Mouse (Mus musculus) intestine, embryonic 16.5 days (tissue): Measurements from ENCODE around the gene Zbtb34. TPM values are rescaled to one million over a fixed set of nuclear protein-coding genes. Genes with fewer than 3 reads are reported as not detected.

Experiments
- ATAC-seq: fragments of 200-750 bp; cut with Nextera tagmentation; 2 replicates; pipeline ENCODE4 v1.8.0; 2017; ENCODE audit warnings: moderate TSS enrichment, moderate library complexity
- H3K27ac ChIP-seq: fragments of 300-500 bp; sonication (generic); 2 replicates; pipeline ENCODE4 v1.5.1; 2014; ENCODE audit warnings: mild to moderate bottlenecking, low read length
- H3K27me3 ChIP-seq: fragments of 300-500 bp; sonication (generic); replicated peaks from 2 replicates; pipeline ENCODE4 v1.6.1; 2014; ENCODE audit warnings: low read length, control low read depth, mixed read lengths; ENCODE audit not compliant: control insufficient read depth, insufficient read depth
- H3K36me3 ChIP-seq: fragments of 300-500 bp; sonication (generic); 2 replicates; pipeline ENCODE4 v1.6.1; 2014; ENCODE audit warnings: low read length, control low read depth; ENCODE audit not compliant: control insufficient read depth, insufficient read depth
- H3K4me1 ChIP-seq: fragments of 300-500 bp; sonication (generic); 2 replicates; pipeline ENCODE4 v1.6.1; 2014; ENCODE audit warnings: low read length, control low read depth, mixed read lengths; ENCODE audit not compliant: control insufficient read depth, insufficient read depth
- H3K4me2 ChIP-seq: fragments of 300-500 bp; sonication (generic); 2 replicates; pipeline ENCODE4 v1.6.1; 2014; ENCODE audit warnings: low read depth, low read length, control low read depth
- H3K4me3 ChIP-seq: fragments of 300-500 bp; sonication (generic); 2 replicates; pipeline ENCODE4 v1.5.1; 2014; ENCODE audit warnings: mild to moderate bottlenecking, low read length
- H3K9ac ChIP-seq: fragments of 300-500 bp; sonication (generic); 2 replicates; pipeline ENCODE4 v1.6.1; 2014; ENCODE audit warnings: low read depth, low read length
- H3K9me3 ChIP-seq: fragments of 300-500 bp; sonication (generic); 2 replicates; pipeline ENCODE4 v1.6.1; 2016; ENCODE audit warnings: low read length, control low read depth; ENCODE audit not compliant: control insufficient read depth
- WGBS: fragments of 180-500 bp; shearing (Covaris S2); extraction: QIAGEN DNeasy Blood & Tissue Kit; methylation state at CpG from one replicate; pipeline ENCODE4 v1.1.7; 2014; 5-methylcytosine and 5-hydroxymethylcytosine counted together
- polyA plus RNA-seq: library from polyadenylated mRNA; unstranded; fragments of >200 nt; fragmentation: Nextera tagmentation; extraction: Ambion mirVana; gene quantifications from 2 replicates; pipeline ENCODE4 v1.2.1, GENCODE M21; 2015

The Zbtb34 gene
- polyA plus RNA-seq, 1 experiment from 2014 or later, result 2.8 TPM

DNA sequence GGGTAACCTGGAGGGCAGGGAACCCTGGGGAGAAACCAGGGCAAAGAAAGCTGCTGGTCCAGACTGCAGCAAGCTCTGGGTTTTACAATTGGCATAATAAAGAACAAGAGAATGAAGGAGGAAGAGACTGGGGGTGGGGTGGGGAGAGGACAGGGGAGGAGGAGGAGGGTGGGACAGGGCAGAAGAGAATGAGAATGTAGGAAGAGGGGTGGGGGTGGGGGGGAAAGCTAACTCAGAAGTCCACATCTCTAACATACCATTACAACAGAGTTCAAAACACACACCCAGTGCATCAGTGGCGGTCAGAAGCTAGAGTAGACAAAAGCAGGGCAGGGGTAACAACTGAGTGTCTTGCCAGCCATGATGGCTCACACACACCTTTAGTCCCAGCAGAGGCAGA is 29.9 kb upstream of the Zbtb34 start:
- Histone ChIP-seq H3K9me3 (no peaks in the 10 kb centered on the region), H3K36me3 (peaks cover 7% of the 10 kb centered on the region; the same call in 1 of the 2 replicates), H3K4me3 (no peak overlapping the region), H3K27ac (no peak overlapping the region), H3K4me1 (peaks cover 6% of the 10 kb centered on the region), H3K4me2 (no peak overlapping the region), H3K27me3 (no peaks in the 10 kb centered on the region), H3K9ac (no peak overlapping the region)
- no peak for ATAC-seq
- WGBS, result 90% methylated on average over 1 of the region's 1 CpGs

DNA sequence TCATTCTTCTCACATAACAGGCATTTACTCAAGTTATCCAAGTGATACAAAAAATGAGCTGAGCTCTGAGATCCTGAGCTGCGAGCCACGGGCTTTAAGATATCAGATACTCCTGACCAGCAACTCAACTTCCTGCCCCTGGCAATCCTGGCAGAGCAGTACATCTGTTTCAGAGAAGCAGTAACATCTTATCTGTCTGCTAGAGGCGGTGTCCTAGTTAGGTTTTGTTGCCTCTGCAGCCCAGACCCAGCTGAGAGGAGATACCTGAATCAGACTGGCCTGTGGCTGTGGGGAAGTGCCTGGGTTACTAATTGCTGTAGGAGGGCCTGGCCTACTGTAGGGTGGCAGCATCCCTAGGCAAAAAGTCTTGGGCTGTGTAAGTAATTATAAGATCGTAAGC is 28.5 kb upstream of the Zbtb34 start:
- Histone ChIP-seq H3K27me3 (no peaks in the 10 kb centered on the region), H3K4me2 (no peak overlapping the region), H3K9ac (no peak overlapping the region), H3K36me3 (peaks cover 7% of the 10 kb centered on the region; the same call in 1 of the 2 replicates), H3K4me1 (no peaks in the 10 kb centered on the region), H3K4me3 (no peak overlapping the region), H3K9me3 (no peaks in the 10 kb centered on the region), H3K27ac (no peak overlapping the region)
- no peak for ATAC-seq
- WGBS, result 82% methylated on average over 4 of the region's 4 CpGs

DNA sequence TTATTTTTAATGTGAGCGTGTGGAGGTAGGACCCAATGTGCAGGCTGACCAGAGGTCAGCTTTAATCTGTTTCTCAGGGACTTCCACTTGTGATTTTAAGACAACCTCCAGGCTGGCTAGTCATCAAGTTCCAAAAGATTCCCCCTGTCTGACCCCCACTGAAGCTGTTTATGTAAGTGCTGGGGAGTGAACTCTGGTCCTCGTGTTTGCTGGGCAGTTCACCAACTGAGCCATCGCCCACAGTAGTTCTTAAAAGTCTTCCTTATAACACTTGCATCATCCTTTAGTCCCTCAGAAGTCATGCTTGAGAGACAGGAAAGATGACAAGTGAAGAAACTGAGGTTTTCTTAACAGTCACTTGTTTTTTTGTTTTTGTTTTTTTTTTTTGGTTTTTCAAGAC is 25.6 kb upstream of the Zbtb34 start:
- no peak overlapping the region for H3K4me3 ChIP-seq
- H3K9ac ChIP-seq, result no peak overlapping the region
- H3K27ac ChIP-seq, result no peak overlapping the region
- peaks cover 4% of the 10 kb centered on the region; the same call in 1 of the 2 replicates for H3K4me1 ChIP-seq
- no peaks in the 10 kb centered on the region for H3K9me3 ChIP-seq
- 69% methylated on average over 3 of the region's 3 CpGs for WGBS
- no peaks in the 10 kb centered on the region for H3K27me3 ChIP-seq
- H3K4me2 ChIP-seq, result no peak overlapping the region
- peaks cover 8% of the 10 kb centered on the region; the same call in 1 of the 2 replicates for H3K36me3 ChIP-seq
- no peak for ATAC-seq

DNA sequence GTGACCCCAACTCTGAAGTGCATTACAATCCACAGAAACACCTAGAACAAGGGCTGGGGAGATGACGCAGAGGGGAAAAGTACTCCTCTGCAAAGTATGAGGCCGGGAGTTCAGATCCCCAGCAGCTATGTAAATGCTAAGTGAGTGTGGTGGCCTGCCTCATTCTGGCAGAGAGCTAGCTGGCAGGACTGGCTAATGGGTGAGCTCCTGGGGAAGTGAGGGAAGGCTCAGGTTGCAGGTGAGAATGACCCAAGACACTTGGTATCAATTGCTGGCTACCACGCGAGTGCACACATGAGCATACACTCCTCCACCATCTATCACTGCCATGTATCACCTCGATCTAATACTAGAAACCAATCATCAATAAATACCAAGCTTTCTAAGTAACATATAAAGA is 25.1 kb upstream of the Zbtb34 start:
- peaks cover 4% of the 10 kb centered on the region; the same call in 1 of the 2 replicates for H3K4me1 ChIP-seq
- H3K27ac ChIP-seq, result no peak overlapping the region
- no peaks in the 10 kb centered on the region for H3K9me3 ChIP-seq
- ATAC-seq, result no peak
- 92% methylated on average over 5 of the region's 5 CpGs for WGBS
- no peak overlapping the region for H3K9ac ChIP-seq
- H3K27me3 ChIP-seq, result no peaks in the 10 kb centered on the region
- no peak overlapping the region for H3K4me2 ChIP-seq
- no peak overlapping the region for H3K4me3 ChIP-seq
- peaks cover 7% of the 10 kb centered on the region; the same call in 1 of the 2 replicates for H3K36me3 ChIP-seq

DNA sequence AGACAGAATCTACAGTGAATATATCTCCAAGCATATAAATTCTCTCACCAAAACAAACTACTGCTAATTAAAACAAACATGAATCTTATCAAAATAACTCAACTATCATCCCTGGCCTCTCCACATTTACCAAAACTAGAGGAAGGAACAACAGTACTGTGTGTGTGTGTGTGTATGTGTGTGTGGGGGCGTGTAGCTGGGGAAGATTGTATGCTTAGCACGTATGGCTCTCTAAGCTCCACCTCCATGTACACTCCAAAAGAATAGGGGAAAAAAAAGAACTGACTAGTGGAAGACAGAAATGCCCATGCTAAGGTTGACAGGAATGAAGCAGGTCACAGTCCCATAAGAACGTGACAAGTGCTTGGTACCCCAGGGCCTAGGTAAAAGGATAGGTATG is 24.2 kb upstream of the Zbtb34 start:
- WGBS, result 85% methylated on average over 3 of the region's 3 CpGs
- Histone ChIP-seq H3K27ac (no peak overlapping the region), H3K36me3 (peaks cover 7% of the 10 kb centered on the region; the same call in 1 of the 2 replicates), H3K4me1 (peaks cover 4% of the 10 kb centered on the region; the same call in 1 of the 2 replicates), H3K9me3 (no peaks in the 10 kb centered on the region), H3K4me3 (no peak overlapping the region), H3K27me3 (no peaks in the 10 kb centered on the region), H3K4me2 (no peak overlapping the region), H3K9ac (no peak overlapping the region)
- no peak for ATAC-seq

DNA sequence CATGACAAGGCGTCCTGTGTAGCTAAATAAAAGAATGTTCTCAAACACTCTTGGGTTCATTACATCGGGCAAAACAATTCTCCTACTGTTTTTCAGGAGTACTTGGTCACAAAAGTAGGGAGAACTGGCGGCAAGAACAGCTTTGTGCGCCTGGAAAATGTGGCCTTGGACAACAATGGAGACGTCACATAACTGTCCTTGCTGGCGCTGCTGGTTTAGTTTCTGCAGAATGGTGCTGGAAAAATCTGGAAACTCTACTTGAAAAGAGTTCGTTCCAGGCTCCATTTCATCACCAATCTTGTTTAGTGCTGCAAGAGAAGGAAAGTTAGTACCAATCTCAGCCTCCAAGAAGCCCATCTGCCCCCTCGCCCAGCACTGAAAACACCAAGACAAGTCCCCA is 23.7 kb upstream of the Zbtb34 start:
- H3K4me2 ChIP-seq, result no peak overlapping the region
- WGBS, result 88% methylated on average over 8 of the region's 8 CpGs
- ATAC-seq, result no peak

DNA sequence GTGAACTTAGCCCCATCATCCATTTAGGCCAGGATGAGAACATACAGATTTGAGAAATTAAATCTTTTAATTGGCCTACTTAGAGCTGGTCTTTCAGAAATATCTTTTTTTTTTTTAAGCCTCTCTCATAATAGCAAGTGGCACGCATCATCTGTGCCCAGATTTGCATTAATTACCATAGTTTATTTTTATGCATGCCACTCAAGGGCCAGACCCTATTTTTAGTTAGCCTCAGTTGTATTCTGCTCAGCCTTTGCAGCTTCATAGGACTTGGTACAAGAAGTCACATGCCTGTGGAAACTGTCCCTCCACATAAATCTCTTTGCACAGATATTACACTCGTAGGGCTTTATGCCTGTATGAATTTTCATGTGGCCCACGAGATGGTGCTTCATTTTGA is 22.4 kb upstream of the Zbtb34 start:
- 86% methylated on average over 3 of the region's 3 CpGs for WGBS
- Histone ChIP-seq H3K27ac (no peak overlapping the region), H3K27me3 (no peaks in the 10 kb centered on the region), H3K9ac (no peak overlapping the region), H3K4me3 (no peak overlapping the region), H3K4me1 (peaks cover 4% of the 10 kb centered on the region; the same call in 1 of the 2 replicates), H3K9me3 (no peaks in the 10 kb centered on the region), H3K4me2 (no peak overlapping the region), H3K36me3 (peaks cover 7% of the 10 kb centered on the region; the same call in 1 of the 2 replicates)
- ATAC-seq, result no peak

More for the DNA sequence above, 23.7 kb upstream of the Zbtb34 start:
- Histone ChIP-seq H3K4me3 (no peak overlapping the region), H3K4me1 (peaks cover 4% of the 10 kb centered on the region; the same call in 1 of the 2 replicates), H3K9ac (no peak overlapping the region), H3K36me3 (peaks cover 9% of the 10 kb centered on the region; the same call in 1 of the 2 replicates), H3K27me3 (no peaks in the 10 kb centered on the region), H3K9me3 (no peaks in the 10 kb centered on the region), H3K27ac (no peak overlapping the region)

DNA sequence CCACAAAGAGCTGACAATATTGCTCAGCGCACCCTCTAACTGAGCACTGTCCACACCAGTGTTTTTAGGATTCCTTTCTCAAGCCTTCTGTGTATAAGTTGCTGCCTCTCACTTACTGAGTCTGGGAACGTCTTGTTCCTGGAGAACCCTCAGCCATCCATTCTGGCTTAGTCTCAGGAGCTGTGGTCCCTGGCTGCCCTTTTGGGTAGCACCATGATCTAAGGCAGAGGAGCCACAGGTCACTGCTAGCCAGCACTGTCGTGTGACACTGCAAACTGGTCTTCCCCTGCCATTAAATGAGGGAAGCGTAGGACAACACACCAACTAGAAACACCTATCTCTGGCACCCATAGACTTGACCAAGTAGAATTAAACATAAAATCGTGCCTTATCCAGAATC is 21.6 kb upstream of the Zbtb34 start:
- H3K9me3 ChIP-seq, result no peaks in the 10 kb centered on the region
- H3K4me3 ChIP-seq, result no peak overlapping the region
- H3K9ac ChIP-seq, result no peak overlapping the region
- no peak overlapping the region for H3K27ac ChIP-seq
- WGBS, result 94% methylated on average over 5 of the region's 5 CpGs
- H3K27me3 ChIP-seq, result no peaks in the 10 kb centered on the region
- peaks cover 4% of the 10 kb centered on the region; the same call in 1 of the 2 replicates for H3K4me1 ChIP-seq
- peaks cover 7% of the 10 kb centered on the region; the same call in 1 of the 2 replicates for H3K36me3 ChIP-seq
- H3K4me2 ChIP-seq, result no peak overlapping the region
- no peak for ATAC-seq

DNA sequence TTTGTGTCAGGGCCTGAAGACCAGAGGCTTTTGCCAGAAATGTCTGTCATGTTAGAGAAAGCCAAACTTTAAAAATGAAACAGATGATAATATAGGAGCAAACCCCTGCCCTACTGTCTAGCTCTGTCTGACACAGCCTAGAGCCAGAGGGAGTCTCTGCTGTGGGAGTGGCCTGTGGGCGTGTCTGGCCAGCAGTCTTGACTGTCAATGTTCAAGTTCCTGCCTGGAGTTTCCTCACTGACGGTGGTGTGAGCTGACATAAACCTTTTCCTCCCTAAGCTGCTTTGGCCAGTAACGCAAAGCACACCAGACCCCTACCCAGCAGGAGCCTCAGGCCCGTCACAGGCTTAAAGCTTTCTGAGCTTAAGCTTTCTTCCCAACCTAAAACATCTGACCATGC is 21.0 kb upstream of the Zbtb34 start:
- Histone ChIP-seq H3K36me3 (peaks cover 7% of the 10 kb centered on the region; the same call in 1 of the 2 replicates), H3K27ac (no peak overlapping the region), H3K9me3 (no peaks in the 10 kb centered on the region), H3K4me2 (no peak overlapping the region), H3K9ac (no peak overlapping the region), H3K27me3 (no peaks in the 10 kb centered on the region), H3K4me1 (peaks cover 4% of the 10 kb centered on the region; the same call in 1 of the 2 replicates), H3K4me3 (no peak overlapping the region)
- 34% methylated on average over 4 of the region's 4 CpGs for WGBS
- peak; percentile 86 for ATAC-seq
